Mouse (Mus musculus): ENCODE measurements around the gene Sfta2. TPM values are rescaled to one million over a fixed set of nuclear protein-coding genes. Genes with fewer than 3 reads are reported as not detected.

Sfta2 gene
- polyA plus RNA-seq, 1 experiment from 2014 or later = not detected

Other genes starting within 250 kb of the Sfta2 start
- gene H2-Q4, start 221.9 kb upstream of the Sfta2 start, polyA plus RNA-seq (2014; fragmentation: Nextera tagmentation; extraction: Ambion mirVana) = 1.5 and 2.4 TPM in 2 replicates
- gene H2-Q6, start 176.7 kb upstream of the Sfta2 start, polyA plus RNA-seq (2014; fragmentation: Nextera tagmentation; extraction: Ambion mirVana) = 0.46 and 0.60 TPM in 2 replicates
- gene H2-Q7, start 162.4 kb upstream of the Sfta2 start, polyA plus RNA-seq (2014; fragmentation: Nextera tagmentation; extraction: Ambion mirVana) = 7.0 and 8.7 TPM in 2 replicates
- gene H2-Q10, start 131.5 kb upstream of the Sfta2 start, polyA plus RNA-seq (2014; fragmentation: Nextera tagmentation; extraction: Ambion mirVana) = 0.15 TPM in 1 of 2 replicates, not detected in the other
- not detected in 2 replicates for gene Pou5f1, start 95.5 kb upstream of the Sfta2 start, polyA plus RNA-seq (2014; fragmentation: Nextera tagmentation; extraction: Ambion mirVana)
- gene Tcf19, start 84.7 kb upstream of the Sfta2 start, polyA plus RNA-seq (2014; fragmentation: Nextera tagmentation; extraction: Ambion mirVana) = 49.4 and 50.8 TPM in 2 replicates
- gene Cchcr1, start 84.4 kb upstream of the Sfta2 start, polyA plus RNA-seq (2014; fragmentation: Nextera tagmentation; extraction: Ambion mirVana) = 8.3 and 8.9 TPM in 2 replicates
- 0.67 and 0.97 TPM in 2 replicates for gene Psors1c2, start 68.3 kb upstream of the Sfta2 start, polyA plus RNA-seq (2014; fragmentation: Nextera tagmentation; extraction: Ambion mirVana)
- gene Cdsn, start 49.4 kb upstream of the Sfta2 start, polyA plus RNA-seq (2014; fragmentation: Nextera tagmentation; extraction: Ambion mirVana) = 0.06 and 0.20 TPM in 2 replicates
- gene 2300002M23Rik, start 34.1 kb upstream of the Sfta2 start, polyA plus RNA-seq (2014; fragmentation: Nextera tagmentation; extraction: Ambion mirVana) = not detected in 2 replicates
- gene Gm9573, start 25.1 kb downstream of the Sfta2 start, polyA plus RNA-seq (2014; fragmentation: Nextera tagmentation; extraction: Ambion mirVana) = not detected in 2 replicates
- 0.32 TPM in 1 of 2 replicates, not detected in the other for gene Mucl3, start 42.1 kb downstream of the Sfta2 start, polyA plus RNA-seq (2014; fragmentation: Nextera tagmentation; extraction: Ambion mirVana)
- gene Vars2, start 66.0 kb downstream of the Sfta2 start, polyA plus RNA-seq (2014; fragmentation: Nextera tagmentation; extraction: Ambion mirVana) = 6.9 and 8.7 TPM in 2 replicates
- 37.8 and 41.4 TPM in 2 replicates for gene Gtf2h4, start 72.2 kb downstream of the Sfta2 start, polyA plus RNA-seq (2014; fragmentation: Nextera tagmentation; extraction: Ambion mirVana)
- 69.9 and 78.8 TPM in 2 replicates for gene Ddr1, start 103.1 kb downstream of the Sfta2 start, polyA plus RNA-seq (2014; fragmentation: Nextera tagmentation; extraction: Ambion mirVana)
- 3.6 and 4.0 TPM in 2 replicates for gene Ier3, start 220.1 kb downstream of the Sfta2 start, polyA plus RNA-seq (2014; fragmentation: Nextera tagmentation; extraction: Ambion mirVana)
- gene Flot1, start 221.7 kb downstream of the Sfta2 start, polyA plus RNA-seq (2014; fragmentation: Nextera tagmentation; extraction: Ambion mirVana) = 48.1 and 50.0 TPM in 2 replicates
- gene Tubb5, start 236.8 kb downstream of the Sfta2 start, polyA plus RNA-seq (2014; fragmentation: Nextera tagmentation; extraction: Ambion mirVana) = 1,599 and 1,667 TPM in 2 replicates
- 16.8 and 17.3 TPM in 2 replicates for gene Mdc1, start 240.0 kb downstream of the Sfta2 start, polyA plus RNA-seq (2014; fragmentation: Nextera tagmentation; extraction: Ambion mirVana)